Mouse (Mus musculus) bone marrow, adult 2 months (tissue): ENCODE results near the gene Ltbp4.

Experiments used
- CTCF ChIP-seq: fragments of 200-500 bp; IDR thresholded peaks from 2 replicates; pipeline ENCODE4 v1.5.1; 2011; ENCODE audit warnings: low read length, control low read depth; ENCODE audit not compliant: control insufficient read depth, insufficient read depth
- POLR2A ChIP-seq: fragments of 200-500 bp; IDR thresholded peaks from 2 replicates; pipeline ENCODE4 v1.6.1; 2011; ENCODE audit warnings: low read depth, mild to moderate bottlenecking, control low read depth, low read length, borderline replicate concordance; ENCODE audit not compliant: control insufficient read depth

- no peak for TF ChIP-seq CTCF
- no peak for TF ChIP-seq POLR2A
Measured at GRCm38 (mm10) chr7:27379836-27380235, 42.3 kb upstream of the Ltbp4 start.
